Mouse (Mus musculus): ENCODE data around the gene Pramef20. TPM values are rescaled to one million over a fixed set of nuclear protein-coding genes. Genes with fewer than 3 reads are reported as not detected.
"Not testable (repeated sequence)": the region's sequence is repeated elsewhere in the genome, so short reads cannot be mapped to it uniquely, and the experiment has no call there.

Gene Pramef20
- not detected for total RNA-seq (2022)

- no peak for DNase-seq
These were observed at the start of gene Pramef20 for GRCm38 (mm10) chr4:144377911-144378310. Gene Pramef20, minus strand, starts transcription at chr4:144377933.

DNA sequence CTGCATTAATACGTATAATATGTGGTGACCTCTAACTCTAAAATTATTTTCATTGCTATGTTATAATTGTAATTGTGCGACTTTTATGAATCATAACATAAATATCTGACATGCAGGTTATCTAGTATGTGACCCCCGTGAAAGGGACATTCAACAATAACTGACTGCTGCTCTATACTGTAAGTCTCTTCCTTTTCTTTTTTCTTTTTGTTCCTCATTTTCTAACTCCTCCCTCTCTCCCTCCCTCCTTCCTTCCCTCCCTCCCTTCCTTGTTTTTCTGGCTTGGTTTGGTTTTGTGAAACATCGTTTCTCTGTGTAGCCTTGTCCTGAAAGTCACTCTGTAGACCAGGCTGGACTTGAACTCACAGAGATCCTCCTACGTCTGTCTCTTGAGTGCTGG, 46.9 kb upstream of the Pramef20 start:
- no peak for DNase-seq

DNA sequence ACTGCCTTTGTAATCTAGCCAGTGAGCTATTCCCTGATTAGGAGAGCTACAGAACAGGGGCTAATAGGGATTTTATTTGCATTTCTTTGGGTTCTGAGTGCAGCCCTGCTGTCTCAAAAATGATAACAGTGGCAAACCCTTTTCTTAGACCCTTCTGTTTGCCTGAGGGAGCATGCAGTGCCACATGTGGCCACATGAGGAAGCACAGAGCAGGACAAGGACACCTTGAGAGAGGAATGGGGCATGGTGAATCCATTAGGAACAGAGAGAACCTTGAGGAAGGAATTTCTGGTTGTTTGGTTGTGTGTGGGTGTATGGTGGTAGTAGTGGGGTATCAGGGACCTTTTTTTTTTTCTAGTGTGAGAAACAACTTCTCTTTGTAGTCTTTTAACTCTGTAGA, 42.9 kb upstream of the Pramef20 start:
- no peak for DNase-seq

GRCm38 (mm10) chr4:144408290-144408689, 30.6 kb upstream of the Pramef20 start, which contains the start of gene Pramef12:
Gene Pramef12, minus strand, starts transcription at chr4:144408464.
- DNase-seq: no peak

GRCm38 (mm10) chr4:144406261-144406660, 28.5 kb upstream of the Pramef20 start:
- no peak for DNase-seq

- DNase-seq: no peak
These were observed 26.8 kb upstream of the Pramef20 start for GRCm38 (mm10) chr4:144404456-144405086.

- DNase-seq: no peak
These were observed 25.0 kb upstream of the Pramef20 start for GRCm38 (mm10) chr4:144402712-144403111.

DNA sequence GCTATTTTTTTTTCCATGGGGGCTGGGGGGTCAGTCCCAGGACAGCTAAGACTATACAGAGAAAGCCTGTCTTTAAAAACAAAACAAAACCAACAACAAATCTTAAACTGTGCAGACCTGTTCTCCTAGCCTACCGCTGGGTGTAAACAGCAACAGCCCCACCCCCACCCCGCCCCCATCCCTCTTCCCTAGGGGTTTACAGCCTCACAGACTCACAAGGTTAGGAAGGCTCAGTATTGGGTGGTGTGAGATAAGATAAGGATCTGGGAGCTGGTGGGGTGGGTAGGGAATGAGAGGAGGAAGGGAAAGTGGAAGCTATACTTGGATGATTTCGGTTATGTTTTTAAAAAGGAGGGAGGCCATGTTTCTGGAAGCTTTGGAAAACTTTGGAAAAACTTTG, 18.6 kb upstream of the Pramef20 start:
- no peak for DNase-seq

DNA sequence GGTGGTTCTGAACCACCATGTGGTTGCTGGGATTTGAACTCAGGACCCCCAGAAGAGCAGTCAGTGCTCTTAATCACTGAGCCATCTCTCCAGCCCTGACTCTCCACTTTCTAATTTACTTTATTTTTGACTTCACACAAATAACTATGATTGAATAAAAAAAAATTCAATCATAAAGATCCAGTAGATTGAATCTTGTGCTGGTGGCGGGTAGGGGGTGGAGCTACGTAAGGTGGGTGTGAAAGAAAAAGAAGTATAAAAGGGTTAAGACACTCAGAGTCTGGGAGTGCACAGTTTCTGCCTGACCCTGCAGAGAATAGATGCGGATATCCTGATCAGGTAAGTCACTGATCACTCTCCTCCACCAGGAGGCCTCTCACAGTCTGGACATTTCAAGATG, 20.1 kb downstream of the Pramef20 start, which contains the start of gene Gm13119:
Gm13119 (plus strand) TSS at position 301 of the 400 bp plus-strand sequence.
- not testable (repeated sequence) for DNase-seq

DNA sequence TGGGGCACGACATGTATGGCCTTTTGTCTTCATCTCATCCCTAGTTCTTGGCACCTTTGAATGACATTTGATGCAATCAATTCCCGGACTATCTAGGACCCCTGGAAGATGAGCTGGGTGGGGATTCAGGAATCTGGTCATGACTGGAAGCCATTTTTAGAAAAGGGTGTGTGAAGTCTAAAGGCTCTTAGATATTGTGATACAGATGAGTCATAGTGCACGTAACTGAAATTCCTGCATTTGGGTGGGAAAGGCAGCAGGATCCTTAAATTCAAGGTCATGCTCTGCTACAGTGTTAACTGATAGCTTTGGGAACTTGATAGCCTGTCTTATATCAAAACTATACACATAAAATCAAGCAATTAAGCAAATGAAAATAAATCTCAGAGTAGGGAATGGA, 41.9 kb downstream of the Pramef20 start:
- DNase-seq: not testable (repeated sequence)

DNA sequence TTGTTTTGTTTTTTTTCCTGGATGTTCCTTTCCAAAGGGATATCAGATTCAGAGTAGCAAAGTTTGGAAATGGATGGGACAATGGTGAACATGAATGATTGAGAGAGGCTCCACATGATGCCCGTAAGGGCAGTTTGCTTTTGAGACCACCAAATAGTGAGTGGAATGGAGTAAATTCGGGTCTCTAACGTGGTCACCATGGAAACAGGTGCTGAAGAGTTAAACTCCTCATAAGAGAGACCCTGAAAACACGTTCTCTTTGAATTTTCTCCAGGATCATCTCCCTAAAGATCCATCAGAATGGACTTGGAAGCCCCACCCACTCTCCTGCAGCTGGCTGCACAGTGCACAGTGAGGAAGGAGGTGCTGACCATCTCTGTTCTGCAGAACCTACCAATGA, 47.8 kb downstream of the Pramef20 start, which contains the start of gene Gm13128:
Gm13128 (plus strand) TSS at position 301 of the 400 bp plus-strand sequence.
- not testable (repeated sequence) for DNase-seq

Other genes starting within 250 kb of the Pramef20 start
- gene Oog3, start 215.3 kb downstream of the Pramef20 start, total RNA-seq (2022): not detected
- gene Oog2, start 187.2 kb downstream of the Pramef20 start, total RNA-seq (2022): not detected
- not detected for gene C87977, start 164.6 kb downstream of the Pramef20 start, total RNA-seq (2022)
- gene Pramel5, start 97.4 kb downstream of the Pramef20 start, total RNA-seq (2022): not detected
- not detected for gene Gm13128, start 47.7 kb downstream of the Pramef20 start, total RNA-seq (2022)
- gene Gm13119, start 20.0 kb downstream of the Pramef20 start, total RNA-seq (2022): not detected
- gene Pramef12, start 30.5 kb upstream of the Pramef20 start, total RNA-seq (2022): not detected
- gene 1700012P22Rik, start 60.8 kb upstream of the Pramef20 start, total RNA-seq (2022): not detected
- gene Gm9944, start 75.4 kb upstream of the Pramef20 start, total RNA-seq (2022): not detected
- gene Aadacl3, start 85.8 kb upstream of the Pramef20 start, total RNA-seq (2022): not detected
- gene 9430007A20Rik, start 141.9 kb upstream of the Pramef20 start, total RNA-seq (2022): not detected
- not detected for gene Gm13124, start 187.2 kb upstream of the Pramef20 start, total RNA-seq (2022)
- not detected for gene Aadacl4, start 235.8 kb upstream of the Pramef20 start, total RNA-seq (2022)

Measured in adrenal gland, adult 8-10 months (tissue).